Mouse (Mus musculus) brain, embryonic 14.5 days (tissue): Measurements from ENCODE around the gene Msto1.
"Not testable (repeated sequence)": the region's sequence is repeated elsewhere in the genome, so short reads cannot be mapped to it uniquely, and the experiment has no call there.

Experiments used
- CTCF ChIP-seq: fragments of 200-500 bp; IDR thresholded peaks from 2 replicates; pipeline ENCODE4 v1.5.1; 2012; ENCODE audit warnings: inconsistent platforms, mild to moderate bottlenecking, moderate library complexity, borderline replicate concordance; ENCODE audit not compliant: insufficient read depth, insufficient read length; ENCODE audit errors: extremely low read depth
- POLR2A ChIP-seq: fragments of 200-500 bp; IDR thresholded peaks from 2 replicates; pipeline ENCODE4 v1.6.1; 2012; ENCODE audit warnings: mild to moderate bottlenecking, inconsistent platforms, borderline replicate concordance; ENCODE audit not compliant: poor library complexity, insufficient read depth, insufficient read length, severe bottlenecking; ENCODE audit errors: extremely low read depth

- TF ChIP-seq CTCF, POLR2A: not testable (repeated sequence)
Measured at GRCm38 (mm10) chr3:88963211-88963610, 49.4 kb upstream of the Msto1 start.
